Mouse (Mus musculus): ENCODE results near the gene Nup88. TPM values are rescaled to one million over a fixed set of nuclear protein-coding genes. Genes with fewer than 3 reads are reported as not detected.

Gene Nup88
- polyA plus RNA-seq, 1 experiment from 2014 or later, result 129 TPM

GRCm38 (mm10) chr11:70975193-70975592, 5.4 kb upstream of the Nup88 start:
- Histone ChIP-seq H3K36me3 (ENCODE audit: control insufficient read depth, insufficient read depth, low read length) (peaks cover 26% of the 10 kb centered on the region), H3K4me3 (ENCODE audit: low read depth, low read length) (no peak overlapping the region), H3K9ac (ENCODE audit: low read depth, low read length) (no peak overlapping the region), H3K27ac (ENCODE audit: low read depth, low read length) (no peak overlapping the region), H3K27me3 (ENCODE audit: control insufficient read depth, insufficient read depth, low read length) (no peaks in the 10 kb centered on the region), H3K4me1 (ENCODE audit: control insufficient read depth, insufficient read depth, low read length) (peaks cover 4% of the 10 kb centered on the region; the same call in 1 of the 2 replicates), H3K4me2 (no peak overlapping the region), H3K9me3 (replicated peaks; ENCODE audit: control insufficient read depth, low read length) (no peaks in the 10 kb centered on the region)
- WGBS (ENCODE audit: insufficient replicate concordance), result 78% methylated on average over 2 of the region's 2 CpGs
- ATAC-seq (replicated peaks; ENCODE audit: insufficient number of reproducible peaks, low FRiP score, low TSS enrichment), result no peak

- no peaks in the 10 kb centered on the region for H3K27me3 ChIP-seq (ENCODE audit: control insufficient read depth, insufficient read depth, low read length)
- peaks cover 21% of the 10 kb centered on the region for H3K36me3 ChIP-seq (ENCODE audit: control insufficient read depth, insufficient read depth, low read length)
- H3K9ac ChIP-seq (ENCODE audit: low read depth, low read length), result no peak overlapping the region
- no peak overlapping the region for H3K27ac ChIP-seq (ENCODE audit: low read depth, low read length)
- WGBS (ENCODE audit: insufficient replicate concordance), result 78% methylated on average over 4 of the region's 4 CpGs
- peaks cover 4% of the 10 kb centered on the region; the same call in 1 of the 2 replicates for H3K4me1 ChIP-seq (ENCODE audit: control insufficient read depth, insufficient read depth, low read length)
- H3K4me3 ChIP-seq (ENCODE audit: low read depth, low read length), result no peak overlapping the region
- no peak for ATAC-seq (replicated peaks; ENCODE audit: insufficient number of reproducible peaks, low FRiP score, low TSS enrichment)
- H3K4me2 ChIP-seq, result no peak overlapping the region
- H3K9me3 ChIP-seq (replicated peaks; ENCODE audit: control insufficient read depth, low read length), result no peaks in the 10 kb centered on the region
Observed at GRCm38 (mm10) chr11:70973947-70974346, 4.2 kb upstream of the Nup88 start.

DNA sequence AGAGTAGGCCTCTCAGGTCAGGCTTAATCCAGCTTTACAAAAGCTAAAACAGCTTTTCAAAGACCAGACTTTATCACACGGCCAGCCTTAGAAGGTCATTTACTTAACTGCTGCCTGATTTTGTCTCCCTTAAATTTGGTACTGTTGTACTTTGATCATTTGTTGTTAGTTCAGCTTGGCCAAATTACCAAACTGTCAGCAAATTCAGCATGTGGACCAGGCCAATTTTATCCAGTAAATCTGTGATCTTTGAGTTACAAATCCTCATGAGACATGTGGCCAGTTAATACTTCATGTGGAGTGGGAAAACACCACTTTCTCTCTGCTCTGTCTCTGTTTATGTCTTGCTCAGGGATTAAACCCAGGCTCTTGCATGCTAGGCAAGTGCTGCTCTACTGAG, 2.8 kb upstream of the Nup88 start:
- WGBS (ENCODE audit: insufficient replicate concordance), result 55% methylated on average over 1 of the region's 1 CpGs
- Histone ChIP-seq H3K9ac (ENCODE audit: low read depth, low read length) (no peak overlapping the region), H3K36me3 (ENCODE audit: control insufficient read depth, insufficient read depth, low read length) (peaks cover 11% of the 10 kb centered on the region; the same call in 1 of the 2 replicates), H3K4me3 (ENCODE audit: low read depth, low read length) (no peak overlapping the region), H3K27ac (ENCODE audit: low read depth, low read length) (no peak overlapping the region), H3K4me1 (ENCODE audit: control insufficient read depth, insufficient read depth, low read length) (peaks cover 12% of the 10 kb centered on the region), H3K4me2 (no peak overlapping the region), H3K9me3 (replicated peaks; ENCODE audit: control insufficient read depth, low read length) (no peaks in the 10 kb centered on the region), H3K27me3 (ENCODE audit: control insufficient read depth, insufficient read depth, low read length) (no peaks in the 10 kb centered on the region)
- no peak for ATAC-seq (replicated peaks; ENCODE audit: insufficient number of reproducible peaks, low FRiP score, low TSS enrichment)

- WGBS (ENCODE audit: insufficient replicate concordance), result 16% methylated on average over 24 of the region's 24 CpGs
- Histone ChIP-seq H3K4me2 (peak overlapping the region; percentile 85), H3K4me3 (ENCODE audit: low read depth, low read length) (peak overlapping the region; percentile 96), H3K27me3 (ENCODE audit: control insufficient read depth, insufficient read depth, low read length) (no peaks in the 10 kb centered on the region), H3K27ac (ENCODE audit: low read depth, low read length) (peak overlapping the region; percentile 86), H3K9ac (ENCODE audit: low read depth, low read length) (peak overlapping the region; percentile 65), H3K9me3 (replicated peaks; ENCODE audit: control insufficient read depth, low read length) (no peaks in the 10 kb centered on the region), H3K36me3 (ENCODE audit: control insufficient read depth, insufficient read depth, low read length) (peaks cover under 1% of the 10 kb centered on the region; the same call in 1 of the 2 replicates), H3K4me1 (ENCODE audit: control insufficient read depth, insufficient read depth, low read length) (peaks cover 12% of the 10 kb centered on the region)
- ATAC-seq (replicated peaks; ENCODE audit: insufficient number of reproducible peaks, low FRiP score, low TSS enrichment), result peak; percentile 47; the same call in 1 of the 2 replicates
Observed at GRCm38 (mm10) chr11:70970560-70971540, 1.1 kb upstream of the Nup88 start.

- Histone ChIP-seq H3K4me1 (ENCODE audit: control insufficient read depth, insufficient read depth, low read length) (peaks cover 12% of the 10 kb centered on the region), H3K36me3 (ENCODE audit: control insufficient read depth, insufficient read depth, low read length) (peaks cover 10% of the 10 kb centered on the region; the same call in 1 of the 2 replicates), H3K9me3 (replicated peaks; ENCODE audit: control insufficient read depth, low read length) (no peaks in the 10 kb centered on the region), H3K9ac (ENCODE audit: low read depth, low read length) (peak overlapping the region; percentile 92), H3K27ac (ENCODE audit: low read depth, low read length) (peak overlapping the region; percentile 88), H3K27me3 (ENCODE audit: control insufficient read depth, insufficient read depth, low read length) (no peaks in the 10 kb centered on the region), H3K4me3 (ENCODE audit: low read depth, low read length) (peak overlapping the region; percentile 96), H3K4me2 (peak overlapping the region; percentile 85)
- no peak for ATAC-seq (replicated peaks; ENCODE audit: insufficient number of reproducible peaks, low FRiP score, low TSS enrichment)
- WGBS (ENCODE audit: insufficient replicate concordance), result 1% methylated on average over 25 of the region's 25 CpGs
Observed at GRCm38 (mm10) chr11:70969271-70969794, 440 bp downstream of the Nup88 start.

DNA sequence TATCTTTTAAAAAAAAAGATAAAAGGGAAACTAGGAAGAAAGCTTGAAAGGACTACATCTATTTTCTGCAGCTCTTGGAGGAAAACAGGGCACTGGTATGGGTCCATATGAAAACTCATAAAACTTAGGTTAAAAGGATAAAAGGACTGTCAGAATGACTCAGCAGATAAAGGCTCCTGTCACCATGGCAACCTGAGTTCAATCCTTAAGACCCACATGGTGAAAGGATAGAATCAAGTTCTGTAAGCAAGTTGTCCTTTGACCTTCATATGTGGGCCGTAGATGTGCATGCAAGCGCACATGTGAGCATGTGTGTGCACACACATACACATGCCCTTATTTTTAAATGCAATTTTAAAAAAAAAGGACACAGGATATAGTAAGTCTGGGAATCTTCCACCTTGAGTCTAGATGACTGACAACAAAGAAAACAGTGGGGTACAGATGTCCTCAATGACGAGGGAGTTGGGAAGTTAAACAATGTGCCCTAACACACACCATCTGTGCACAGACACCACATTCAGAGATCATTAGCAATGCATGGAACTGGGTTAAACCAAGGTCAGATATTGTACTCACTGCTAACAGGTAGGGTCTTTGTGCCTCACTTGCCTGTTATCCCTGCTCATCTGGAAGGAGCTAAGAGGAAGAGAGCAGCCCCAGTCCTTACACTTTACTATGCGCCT, 5.4 kb downstream of the Nup88 start:
- Histone ChIP-seq H3K27ac (ENCODE audit: low read depth, low read length) (no peak overlapping the region), H3K36me3 (ENCODE audit: control insufficient read depth, insufficient read depth, low read length) (peaks cover 27% of the 10 kb centered on the region), H3K27me3 (ENCODE audit: control insufficient read depth, insufficient read depth, low read length) (no peaks in the 10 kb centered on the region), H3K9ac (ENCODE audit: low read depth, low read length) (no peak overlapping the region), H3K4me2 (no peak overlapping the region), H3K9me3 (replicated peaks; ENCODE audit: control insufficient read depth, low read length) (no peaks in the 10 kb centered on the region), H3K4me3 (ENCODE audit: low read depth, low read length) (no peak overlapping the region), H3K4me1 (ENCODE audit: control insufficient read depth, insufficient read depth, low read length) (peaks cover 8% of the 10 kb centered on the region)
- no peak for ATAC-seq (replicated peaks; ENCODE audit: insufficient number of reproducible peaks, low FRiP score, low TSS enrichment)
- 87% methylated on average over 4 of the region's 4 CpGs for WGBS (ENCODE audit: insufficient replicate concordance)

DNA sequence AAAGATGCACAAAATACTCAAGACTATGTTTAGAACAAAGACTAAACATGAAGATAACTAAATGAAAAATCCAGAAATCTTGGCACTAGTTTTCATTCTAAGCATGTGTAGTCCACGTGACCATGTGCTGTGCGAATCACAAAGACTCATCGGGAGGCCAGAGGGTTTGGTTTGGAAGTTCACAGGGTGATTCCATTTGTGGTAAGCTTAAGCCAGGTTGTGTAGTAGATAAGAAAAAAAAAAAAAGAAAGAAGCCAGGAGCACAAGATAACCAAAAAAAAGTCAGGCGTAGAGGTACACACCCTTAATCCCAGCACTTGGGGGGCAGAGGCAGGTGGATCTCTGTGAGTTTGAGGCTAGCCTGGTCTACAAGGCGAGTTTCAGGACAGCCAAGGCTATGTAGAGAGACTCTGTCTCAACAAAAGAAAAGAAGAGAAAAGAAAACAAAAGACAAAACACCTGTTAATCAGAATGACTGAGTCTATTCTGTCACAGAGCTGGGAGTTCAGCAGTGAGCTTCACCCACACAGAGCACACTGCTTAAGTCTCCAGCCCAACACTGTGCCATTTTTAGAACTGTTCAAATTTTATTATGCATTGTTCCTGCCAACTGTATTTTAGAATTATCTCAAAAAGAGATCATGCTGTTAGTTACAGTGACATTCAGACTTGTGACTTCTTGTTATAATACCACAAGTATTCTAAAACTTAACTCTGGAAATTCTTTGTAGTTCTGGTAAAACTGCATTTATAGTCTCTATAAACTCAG, 8.8 kb downstream of the Nup88 start:
- no peaks in the 10 kb centered on the region for H3K27me3 ChIP-seq (ENCODE audit: control insufficient read depth, insufficient read depth, low read length)
- no peaks in the 10 kb centered on the region for H3K9me3 ChIP-seq (replicated peaks; ENCODE audit: control insufficient read depth, low read length)
- H3K4me3 ChIP-seq (ENCODE audit: low read depth, low read length), result no peak overlapping the region
- no peak overlapping the region for H3K9ac ChIP-seq (ENCODE audit: low read depth, low read length)
- no peak for ATAC-seq (replicated peaks; ENCODE audit: insufficient number of reproducible peaks, low FRiP score, low TSS enrichment)
- no peaks in the 10 kb centered on the region for H3K4me1 ChIP-seq (ENCODE audit: control insufficient read depth, insufficient read depth, low read length)
- WGBS (ENCODE audit: insufficient replicate concordance), result 85% methylated on average over 5 of the region's 5 CpGs
- H3K4me2 ChIP-seq, result no peak overlapping the region
- H3K36me3 ChIP-seq (ENCODE audit: control insufficient read depth, insufficient read depth, low read length), result peaks cover 49% of the 10 kb centered on the region
- H3K27ac ChIP-seq (ENCODE audit: low read depth, low read length), result no peak overlapping the region

DNA sequence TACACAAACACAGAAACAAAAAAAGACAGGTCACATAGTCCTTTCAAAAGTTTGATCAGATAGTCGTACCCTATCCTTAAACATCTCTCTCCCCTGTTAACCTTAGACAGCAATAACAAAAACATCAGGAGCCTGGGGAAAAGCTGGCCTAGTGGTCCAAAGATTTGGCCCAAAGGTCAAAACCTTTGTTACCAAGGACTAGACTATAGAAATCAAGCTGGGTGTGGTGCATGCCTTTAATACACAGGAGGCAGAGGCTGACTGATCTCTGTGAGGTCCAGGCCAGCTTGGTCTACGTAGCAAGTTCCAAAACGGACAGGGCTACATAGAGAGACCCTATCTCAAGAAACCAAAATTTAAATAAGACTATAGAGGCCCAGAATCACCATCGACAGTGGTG, 15.1 kb downstream of the Nup88 start:
- H3K4me2 ChIP-seq, result no peak overlapping the region

More for the DNA sequence above, 15.1 kb downstream of the Nup88 start:
- H3K27me3 ChIP-seq (ENCODE audit: control insufficient read depth, insufficient read depth, low read length), result no peaks in the 10 kb centered on the region
- WGBS (ENCODE audit: insufficient replicate concordance), result 90% methylated on average over 4 of the region's 4 CpGs
- H3K4me1 ChIP-seq (ENCODE audit: control insufficient read depth, insufficient read depth, low read length), result no peaks in the 10 kb centered on the region
- no peak for ATAC-seq (replicated peaks; ENCODE audit: insufficient number of reproducible peaks, low FRiP score, low TSS enrichment)
- no peak overlapping the region for H3K9ac ChIP-seq (ENCODE audit: low read depth, low read length)
- H3K9me3 ChIP-seq (replicated peaks; ENCODE audit: control insufficient read depth, low read length), result no peaks in the 10 kb centered on the region
- H3K27ac ChIP-seq (ENCODE audit: low read depth, low read length), result no peak overlapping the region
- peaks cover 51% of the 10 kb centered on the region for H3K36me3 ChIP-seq (ENCODE audit: control insufficient read depth, insufficient read depth, low read length)
- no peak overlapping the region for H3K4me3 ChIP-seq (ENCODE audit: low read depth, low read length)
